Mouse (Mus musculus) heart, postnatal 14 days (tissue): ENCODE measurements around the gene Dtx3l. TPM values are rescaled to one million over a fixed set of nuclear protein-coding genes. Genes with fewer than 3 reads are reported as not detected.
"Not testable (repeated sequence)": the region's sequence is repeated elsewhere in the genome, so short reads cannot be mapped to it uniquely, and the experiment has no call there.

Experiments
- DNase-seq, 2 experiments: peaks; one replicate each; pipeline ENCODE4 v3.0.0; 2021 to 2022
- intact Hi-C: fragments of 180-260 bp; cut with DNase I; formaldehyde crosslinking; loops from one replicate; pipeline ENCODE4 v1.15.1; 2025
- total RNA-seq, 2 experiments: library from RNA; stranded (reverse); gene quantifications; 2 replicates each; pipeline ENCODE4 v1.2.3; 2021

Dtx3l gene
- total RNA-seq, 2 experiments from 2014 or later, result 9.4 to 9.9 TPM

GRCm38 (mm10) chr16:35891603-35892002 lies 47.3 kb downstream of the Dtx3l start:
- intact Hi-C loops, DNase-seq: not testable (repeated sequence)

DNA sequence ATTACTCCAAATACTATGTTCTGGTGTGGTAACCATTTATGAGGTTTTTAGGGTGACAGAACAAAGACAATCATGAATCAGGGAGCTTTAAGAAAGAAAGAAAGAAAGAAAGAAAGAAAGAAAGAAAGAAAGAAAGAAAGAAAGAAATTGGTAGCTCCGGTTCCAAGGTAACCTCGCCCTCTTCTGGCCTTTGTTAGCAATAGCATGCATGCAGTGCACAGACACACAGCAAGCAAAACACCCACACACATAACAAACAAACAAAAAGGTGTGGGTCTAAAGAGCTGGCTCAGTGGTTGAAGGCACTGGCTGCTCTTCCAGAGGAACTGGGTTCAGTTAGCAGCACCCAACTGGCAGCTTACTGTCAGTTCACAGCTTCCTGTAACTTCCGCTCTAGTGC lies 48.3 kb downstream of the Dtx3l start:
- no peak for DNase-seq
- intact Hi-C loops, result no loop called here

GRCm38 (mm10) chr16:35888910-35889309 lies 50.0 kb downstream of the Dtx3l start:
- intact Hi-C loops, result no loop called here
- DNase-seq, result no peak

- intact Hi-C loops, result no loop called here
Measured at GRCm38 (mm10) chr16:35888174-35888573, 50.8 kb downstream of the Dtx3l start.

More at GRCm38 (mm10) chr16:35888174-35888573, 50.8 kb downstream of the Dtx3l start:
- DNase-seq, result no peak

Other genes starting within 250 kb of the Dtx3l start
- gene Dirc2, start 169.8 kb downstream of the Dtx3l start, total RNA-seq, result 10 to 100 TPM; 56.2 to 61.5 TPM
- gene Hspbap1, start 168.8 kb downstream of the Dtx3l start, total RNA-seq, result 1 to 10 TPM; 2.9 to 3.0 TPM
- 10 to 100 TPM in 1 of 2 experiments, 1 to 10 TPM in 1; 9.8 to 10.0 TPM for gene Parp14, start 67.6 kb downstream of the Dtx3l start, total RNA-seq
- 10 to 100 TPM; 11.5 to 13.0 TPM for gene Parp9, start 681 bp downstream of the Dtx3l start, total RNA-seq
- gene Kpna1, start 39.6 kb upstream of the Dtx3l start, total RNA-seq, result 10 to 100 TPM; 89.2 to 91.3 TPM
- 1 to 10 TPM; 2.8 to 3.3 TPM for gene Wdr5b, start 102.0 kb upstream of the Dtx3l start, total RNA-seq
- gene Fam162a, start 132.4 kb upstream of the Dtx3l start, total RNA-seq, result 100 to 1,000 TPM; 205 to 206 TPM
- gene Ccdc58, start 132.5 kb upstream of the Dtx3l start, total RNA-seq, result 10 to 100 TPM; 32.4 to 34.2 TPM
- not detected for gene Csta1, start 192.1 kb upstream of the Dtx3l start, total RNA-seq
- not detected for gene Stfa2l1, start 217.7 kb upstream of the Dtx3l start, total RNA-seq
- not detected for gene Gm5483, start 245.1 kb upstream of the Dtx3l start, total RNA-seq